Mouse (Mus musculus): ENCODE data around the gene Tesc. TPM values are rescaled to one million over a fixed set of nuclear protein-coding genes. Genes with fewer than 3 reads are reported as not detected.

The Tesc gene
- polyA plus RNA-seq, 1 experiment, result 48.4 TPM

DNA sequence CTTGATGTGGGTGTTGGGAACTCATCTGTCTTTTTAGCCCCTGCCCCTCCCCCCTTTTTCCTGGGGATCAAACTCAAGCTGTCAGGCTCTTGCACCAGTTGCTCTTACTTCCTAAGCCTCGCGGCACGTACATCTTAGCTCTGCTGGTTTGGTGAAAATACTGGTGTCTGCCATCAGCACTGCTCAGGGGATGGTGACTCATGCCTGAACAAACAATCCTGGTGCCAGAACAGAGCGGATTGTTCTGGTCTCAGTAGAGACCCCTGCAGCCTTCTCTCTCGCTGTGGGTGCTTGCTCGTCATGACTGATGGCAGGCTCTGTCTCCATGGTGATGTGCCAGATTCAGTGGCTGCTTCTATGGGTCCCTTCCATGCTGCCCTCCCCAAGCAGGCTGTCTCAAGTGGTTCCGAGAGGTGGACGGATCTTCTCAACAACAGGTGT, 35.7 kb downstream of the Tesc start:
- no peaks in the 10 kb centered on the region for H3K4me1 ChIP-seq (replicated peaks; ENCODE audit: control insufficient read depth, insufficient read depth, low read length)
- TF ChIP-seq CTCF (IDR thresholded peaks at IDR 0.05; ENCODE audit: borderline replicate concordance, control insufficient read depth, extremely low read depth, insufficient read depth, low read length, poor library complexity) (no peak), POLR2A (IDR thresholded peaks at IDR 0.05; ENCODE audit: control insufficient read depth, extremely low read depth, insufficient read depth, low read length, poor library complexity) (no peak)
- H3K4me3 ChIP-seq (ENCODE audit: control insufficient read depth, insufficient read depth, low read length), result no peak overlapping the region
- no peaks in the 10 kb centered on the region for H3K36me3 ChIP-seq (ENCODE audit: control insufficient read depth, insufficient read depth, low read length)
- 93% methylated on average over 8 of the region's 8 CpGs for WGBS
- no peaks in the 10 kb centered on the region for H3K27me3 ChIP-seq (ENCODE audit: control insufficient read depth, insufficient read depth, low read length)
- no peak overlapping the region for H3K27ac ChIP-seq (ENCODE audit: control insufficient read depth, insufficient read depth, low read length)
- no peak for DNase-seq

DNA sequence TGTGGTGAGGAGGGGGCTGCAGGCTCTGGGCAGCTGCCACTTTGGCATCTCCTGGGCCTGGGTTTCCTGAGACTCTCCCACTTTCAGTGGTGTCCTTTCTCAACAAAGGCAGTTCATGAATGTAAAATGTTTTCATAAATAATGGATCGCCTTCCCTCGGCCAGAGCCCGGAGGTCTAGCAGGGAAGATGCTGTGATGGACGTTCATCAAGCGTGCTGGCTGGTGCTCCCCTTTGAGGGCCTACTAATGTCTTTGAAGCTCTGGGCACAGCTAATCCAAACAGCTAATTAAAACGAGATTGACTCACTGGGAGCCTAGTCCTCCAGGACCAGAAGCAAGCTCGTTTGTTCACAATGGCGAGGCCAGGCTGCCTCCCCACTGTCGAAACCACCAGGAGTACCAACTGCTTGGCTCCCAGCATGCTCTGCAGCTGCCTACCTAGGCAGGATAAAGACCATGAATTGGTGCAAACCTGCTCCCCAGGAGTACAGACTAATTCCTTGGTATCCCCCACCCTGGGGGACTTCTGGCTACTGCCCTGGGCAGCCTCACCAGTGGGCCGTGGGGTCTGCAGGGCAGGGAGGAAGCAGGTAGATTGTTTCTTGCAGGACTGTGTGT, 36.9 kb downstream of the Tesc start:
- Histone ChIP-seq H3K4me3 (ENCODE audit: control insufficient read depth, insufficient read depth, low read length) (no peak overlapping the region), H3K27me3 (ENCODE audit: control insufficient read depth, insufficient read depth, low read length) (no peaks in the 10 kb centered on the region), H3K27ac (ENCODE audit: control insufficient read depth, insufficient read depth, low read length) (no peak overlapping the region), H3K4me1 (replicated peaks; ENCODE audit: control insufficient read depth, insufficient read depth, low read length) (no peaks in the 10 kb centered on the region), H3K36me3 (ENCODE audit: control insufficient read depth, insufficient read depth, low read length) (no peaks in the 10 kb centered on the region)
- no peak for DNase-seq
- TF ChIP-seq CTCF (IDR thresholded peaks at IDR 0.05; ENCODE audit: borderline replicate concordance, control insufficient read depth, extremely low read depth, insufficient read depth, low read length, poor library complexity) (no peak), POLR2A (IDR thresholded peaks at IDR 0.05; ENCODE audit: control insufficient read depth, extremely low read depth, insufficient read depth, low read length, poor library complexity) (no peak)
- 95% methylated on average over 10 of the region's 10 CpGs for WGBS

DNA sequence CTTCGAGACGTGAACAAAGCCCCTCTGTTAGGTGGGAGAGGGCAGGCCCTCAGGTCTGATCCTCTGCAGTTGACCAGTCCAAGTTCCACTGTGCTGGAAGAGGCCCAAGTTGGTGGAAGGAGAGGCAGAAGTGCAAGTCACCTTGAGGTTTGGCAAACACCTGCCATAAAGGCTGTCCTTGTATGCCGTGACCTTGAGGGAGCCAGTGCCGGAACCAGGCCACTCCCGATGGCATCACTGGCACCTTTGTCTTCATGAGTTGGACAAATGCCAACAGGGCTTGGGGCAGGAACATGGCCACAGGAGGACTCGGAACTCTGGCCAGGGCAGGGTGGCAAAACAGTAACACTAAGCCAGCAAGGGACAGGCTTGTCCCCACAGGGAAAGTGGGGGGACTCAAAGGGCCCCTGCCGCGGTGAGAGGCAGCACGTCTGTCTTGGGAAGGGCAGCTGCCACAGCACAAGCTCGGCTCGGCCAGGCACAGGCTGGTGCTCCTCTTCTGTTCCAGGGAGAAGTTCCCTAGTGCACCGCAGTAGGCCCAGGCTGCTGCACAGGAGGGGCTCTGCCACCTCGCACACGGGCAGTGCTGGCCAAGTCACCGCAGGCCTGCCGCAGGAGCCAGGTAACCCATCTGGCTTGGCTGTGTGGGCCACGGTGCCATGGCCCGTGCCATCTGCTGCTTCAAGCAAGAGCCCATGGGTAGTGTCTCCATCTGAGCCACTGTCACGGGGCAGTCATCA, 38.1 kb downstream of the Tesc start:
- H3K4me3 ChIP-seq (ENCODE audit: control insufficient read depth, insufficient read depth, low read length), result no peak overlapping the region
- WGBS, result 95% methylated on average over 19 of the region's 19 CpGs
- no peaks in the 10 kb centered on the region for H3K27me3 ChIP-seq (ENCODE audit: control insufficient read depth, insufficient read depth, low read length)
- TF ChIP-seq POLR2A (IDR thresholded peaks at IDR 0.05; ENCODE audit: control insufficient read depth, extremely low read depth, insufficient read depth, low read length, poor library complexity) (no peak), CTCF (IDR thresholded peaks at IDR 0.05; ENCODE audit: borderline replicate concordance, control insufficient read depth, extremely low read depth, insufficient read depth, low read length, poor library complexity) (no peak)
- no peaks in the 10 kb centered on the region for H3K4me1 ChIP-seq (replicated peaks; ENCODE audit: control insufficient read depth, insufficient read depth, low read length)
- no peak overlapping the region for H3K27ac ChIP-seq (ENCODE audit: control insufficient read depth, insufficient read depth, low read length)
- no peak for DNase-seq
- H3K36me3 ChIP-seq (ENCODE audit: control insufficient read depth, insufficient read depth, low read length), result no peaks in the 10 kb centered on the region

DNA sequence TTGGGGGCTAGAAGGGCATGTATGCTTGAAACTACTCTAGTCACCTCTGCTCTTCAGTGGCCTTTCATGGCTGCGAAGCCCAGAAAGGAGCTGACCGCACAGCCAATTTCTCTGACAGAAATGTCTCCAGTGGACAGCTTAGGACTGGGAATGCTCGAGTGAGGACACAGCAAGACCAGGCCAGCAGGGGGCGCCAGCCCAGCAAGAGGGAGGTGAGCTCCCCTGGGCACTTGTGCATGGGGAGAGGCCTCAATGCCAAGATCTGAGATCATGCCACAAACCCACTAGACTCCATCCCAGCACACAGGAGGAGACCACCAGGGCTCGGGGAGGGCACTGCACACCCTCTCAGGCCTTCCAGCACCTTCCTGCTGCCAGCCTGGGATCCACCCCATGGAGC, 39.3 kb downstream of the Tesc start:
- TF ChIP-seq POLR2A (IDR thresholded peaks at IDR 0.05; ENCODE audit: control insufficient read depth, extremely low read depth, insufficient read depth, low read length, poor library complexity) (no peak), CTCF (IDR thresholded peaks at IDR 0.05; ENCODE audit: borderline replicate concordance, control insufficient read depth, extremely low read depth, insufficient read depth, low read length, poor library complexity) (peak; percentile 87)
- Histone ChIP-seq H3K4me1 (replicated peaks; ENCODE audit: control insufficient read depth, insufficient read depth, low read length) (no peaks in the 10 kb centered on the region), H3K27me3 (ENCODE audit: control insufficient read depth, insufficient read depth, low read length) (no peaks in the 10 kb centered on the region), H3K4me3 (ENCODE audit: control insufficient read depth, insufficient read depth, low read length) (no peak overlapping the region), H3K27ac (ENCODE audit: control insufficient read depth, insufficient read depth, low read length) (no peak overlapping the region), H3K36me3 (ENCODE audit: control insufficient read depth, insufficient read depth, low read length) (no peaks in the 10 kb centered on the region)
- 61% methylated on average over 5 of the region's 5 CpGs for WGBS
- peak; percentile 82 for DNase-seq

DNA sequence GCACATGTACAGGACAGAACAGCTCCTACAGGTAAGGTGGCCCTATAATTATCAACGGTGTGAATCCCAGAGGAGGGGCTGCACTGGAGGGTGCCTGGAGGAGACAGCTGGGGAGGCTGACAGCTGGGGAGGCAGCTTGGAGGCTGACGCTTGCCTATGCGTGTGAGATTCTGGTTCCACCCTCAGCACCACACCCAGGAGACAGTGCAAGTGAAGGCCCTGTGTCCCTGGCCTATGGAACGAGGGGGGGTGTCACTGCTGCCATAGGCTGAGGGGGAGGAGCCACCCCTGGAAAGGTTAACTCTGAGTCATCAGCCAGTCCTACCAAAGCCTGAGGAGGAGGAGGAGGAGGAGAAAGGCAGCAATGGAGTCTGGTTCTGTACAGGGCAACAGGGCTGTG, 40.0 kb downstream of the Tesc start:
- TF ChIP-seq POLR2A (IDR thresholded peaks at IDR 0.05; ENCODE audit: control insufficient read depth, extremely low read depth, insufficient read depth, low read length, poor library complexity), result no peak
- DNase-seq, result no peak
- no peaks in the 10 kb centered on the region for H3K27me3 ChIP-seq (ENCODE audit: control insufficient read depth, insufficient read depth, low read length)
- H3K27ac ChIP-seq (ENCODE audit: control insufficient read depth, insufficient read depth, low read length), result no peak overlapping the region
- 92% methylated on average over 4 of the region's 4 CpGs for WGBS
- H3K4me1 ChIP-seq (replicated peaks; ENCODE audit: control insufficient read depth, insufficient read depth, low read length), result no peaks in the 10 kb centered on the region
- H3K4me3 ChIP-seq (ENCODE audit: control insufficient read depth, insufficient read depth, low read length), result no peak overlapping the region
- H3K36me3 ChIP-seq (ENCODE audit: control insufficient read depth, insufficient read depth, low read length), result no peaks in the 10 kb centered on the region

DNA sequence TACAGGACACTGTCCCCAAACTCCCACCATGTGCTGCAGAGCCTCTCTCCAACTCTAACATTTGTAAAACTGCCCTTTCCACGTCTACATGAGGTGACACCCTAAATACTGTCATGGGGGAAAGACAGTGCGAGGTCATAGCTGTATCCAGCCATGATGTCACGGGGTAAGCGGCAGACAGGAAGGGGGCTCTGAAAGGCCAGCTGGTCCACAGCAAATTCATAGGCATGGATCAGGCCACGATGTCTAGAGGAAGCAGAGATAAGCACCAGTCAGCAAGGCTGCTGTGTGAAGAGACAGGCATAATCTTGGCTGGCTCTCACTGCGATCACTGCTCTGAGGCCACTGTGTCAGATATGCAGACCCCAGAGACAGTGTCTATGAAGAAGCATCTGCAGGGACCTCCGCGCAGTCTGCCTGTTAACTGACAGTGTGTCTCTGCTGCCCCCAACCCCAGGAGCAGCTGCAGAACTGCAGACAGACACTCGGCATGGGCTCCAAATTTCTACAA, 40.5 kb downstream of the Tesc start:
- Histone ChIP-seq H3K36me3 (ENCODE audit: control insufficient read depth, insufficient read depth, low read length) (no peaks in the 10 kb centered on the region), H3K27me3 (ENCODE audit: control insufficient read depth, insufficient read depth, low read length) (no peaks in the 10 kb centered on the region), H3K4me1 (replicated peaks; ENCODE audit: control insufficient read depth, insufficient read depth, low read length) (no peaks in the 10 kb centered on the region), H3K4me3 (ENCODE audit: control insufficient read depth, insufficient read depth, low read length) (no peak overlapping the region), H3K27ac (ENCODE audit: control insufficient read depth, insufficient read depth, low read length) (no peak overlapping the region)
- DNase-seq, result no peak
- TF ChIP-seq POLR2A (IDR thresholded peaks at IDR 0.05; ENCODE audit: control insufficient read depth, extremely low read depth, insufficient read depth, low read length, poor library complexity) (no peak), CTCF (IDR thresholded peaks at IDR 0.05; ENCODE audit: borderline replicate concordance, control insufficient read depth, extremely low read depth, insufficient read depth, low read length, poor library complexity) (no peak)
- WGBS, result 93% methylated on average over 9 of the region's 9 CpGs
